Mouse (Mus musculus): ENCODE data around the gene Pard3. TPM values are rescaled to one million over a fixed set of nuclear protein-coding genes. Genes with fewer than 3 reads are reported as not detected.
"Not testable (repeated sequence)": the region's sequence is repeated elsewhere in the genome, so short reads cannot be mapped to it uniquely, and the experiment has no call there.

Gene Pard3
- total RNA-seq, 2 experiments from 2014 or later, result 25.8 to 27.3 TPM

DNA sequence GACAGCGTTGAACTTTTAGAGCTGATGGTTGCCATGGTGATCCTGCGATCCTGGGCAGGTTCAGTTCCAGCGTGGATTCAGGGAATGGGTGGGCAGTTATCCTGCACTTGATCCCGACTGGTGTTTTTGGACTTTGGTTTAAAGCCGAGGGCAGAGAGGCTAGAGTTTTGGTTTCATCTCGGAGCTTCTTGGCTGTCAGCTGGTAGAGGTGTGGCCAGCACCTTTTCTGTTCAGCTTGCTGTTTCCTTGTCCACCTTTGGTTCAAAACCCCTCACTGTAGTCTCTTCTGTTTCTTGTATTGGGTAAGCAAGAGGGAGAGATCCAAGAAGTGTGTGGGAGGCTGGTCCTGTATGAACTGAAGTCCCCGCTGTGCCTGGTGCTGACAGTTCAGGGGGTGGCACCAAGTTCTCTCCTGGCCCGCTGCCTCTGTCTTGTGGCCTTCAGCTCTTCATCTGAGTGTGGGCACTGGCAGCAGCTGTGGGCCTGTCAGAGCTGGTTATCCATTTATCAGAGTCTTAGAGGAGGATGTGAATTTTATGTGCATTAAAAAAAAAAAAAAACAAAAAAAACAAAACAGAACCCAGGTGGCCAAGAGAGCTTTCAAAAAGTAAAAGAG lies 65.2 kb downstream of the Pard3 start:
- DNase-seq, result no peak
- intact Hi-C loops (cut with DNase I), result no loop called here

DNA sequence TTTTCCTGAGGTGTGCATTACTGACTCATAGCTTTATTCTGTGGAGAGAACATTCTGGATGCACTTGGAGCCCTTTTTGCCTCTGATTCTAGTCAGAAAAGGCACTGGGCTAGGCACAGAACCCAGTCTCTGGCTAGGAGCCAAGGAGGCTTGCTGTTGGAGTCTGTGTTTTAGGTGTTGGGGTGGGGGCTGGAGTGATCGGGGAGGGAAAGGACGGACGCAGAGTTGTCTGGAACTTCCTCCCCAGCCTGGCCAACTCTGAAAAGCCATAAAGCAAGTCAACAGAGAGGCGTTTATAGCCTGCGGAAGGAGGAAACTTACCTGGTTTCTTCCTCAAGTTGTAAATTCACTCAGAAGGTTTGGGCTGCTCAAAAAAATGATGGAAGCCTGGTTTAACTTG lies 70.6 kb downstream of the Pard3 start:
- DNase-seq, result no peak
- intact Hi-C loops (cut with DNase I), result no loop called here

DNA sequence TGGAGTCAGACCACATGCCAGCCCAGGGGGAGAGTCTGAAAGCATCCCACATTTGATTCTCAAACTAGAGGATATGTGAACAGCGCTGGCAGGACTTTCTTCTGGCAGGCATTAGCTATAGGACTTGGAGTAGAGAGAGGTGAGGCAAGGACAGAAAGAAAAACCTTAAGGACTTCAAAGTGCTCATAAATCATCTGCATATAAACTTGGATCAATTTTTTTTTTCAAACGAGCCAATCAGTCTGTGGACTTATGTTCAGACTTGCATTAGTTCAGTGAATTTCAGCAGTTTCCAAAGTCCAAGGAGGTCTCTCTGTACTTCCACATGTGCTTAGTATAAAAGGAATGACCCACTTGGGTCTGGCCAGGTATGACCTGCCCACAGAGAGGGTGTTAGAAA lies 72.5 kb downstream of the Pard3 start:
- intact Hi-C loops (cut with DNase I), result loop anchor here (5.0 kb wide), 1 partner anchor 41 kb away; no protein-coding TSS in a partner anchor
- no peak for DNase-seq

DNA sequence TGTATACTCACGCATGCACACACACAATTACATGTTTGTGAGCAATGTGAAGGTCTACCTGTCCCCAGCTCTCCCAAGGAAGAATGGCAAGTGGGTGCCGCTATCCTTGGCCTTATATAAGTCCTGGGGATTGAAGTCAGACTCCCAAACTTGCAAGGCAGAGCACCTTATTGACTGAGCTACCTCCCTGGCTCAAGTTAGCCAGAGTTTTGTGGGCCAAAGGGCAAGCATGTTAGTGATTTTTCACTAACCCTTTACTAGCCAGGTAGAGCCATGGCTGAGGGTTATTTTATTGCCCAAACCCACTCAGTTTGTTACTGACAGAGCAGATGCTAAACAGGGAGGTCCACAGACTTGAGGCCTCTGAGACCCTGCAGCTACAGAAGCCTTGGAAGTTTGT lies 73.1 kb downstream of the Pard3 start:
- no peak for DNase-seq
- intact Hi-C loops (cut with DNase I), result loop anchor here (5.0 kb wide), 1 partner anchor 41 kb away; no protein-coding TSS in a partner anchor

DNA sequence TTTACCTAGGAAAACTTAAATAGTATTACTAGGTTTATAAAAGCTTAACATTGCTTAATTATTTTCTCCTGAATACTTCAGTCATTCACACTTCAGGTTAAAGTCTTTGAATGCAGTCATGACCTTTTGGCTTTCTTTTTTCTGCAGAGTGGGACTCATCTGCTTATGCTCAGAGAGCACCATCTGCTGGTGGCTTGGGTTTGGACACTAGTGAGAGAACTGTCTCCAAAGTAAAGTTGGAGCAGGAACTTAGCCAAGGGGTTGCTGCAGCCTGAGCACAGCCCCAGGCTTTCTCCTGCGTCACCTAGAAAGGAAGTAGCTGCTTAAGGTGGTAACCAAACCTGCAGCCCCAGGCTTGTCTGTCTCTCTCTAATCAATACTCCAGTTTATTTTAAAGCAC lies 75.5 kb downstream of the Pard3 start:
- DNase-seq, result peak; percentile 58 to 81
- intact Hi-C loops (cut with DNase I), result loop anchor here (1.0 to 5.0 kb wide), 3 partner anchors 38 to 151 kb away; no protein-coding TSS in a partner anchor

DNA sequence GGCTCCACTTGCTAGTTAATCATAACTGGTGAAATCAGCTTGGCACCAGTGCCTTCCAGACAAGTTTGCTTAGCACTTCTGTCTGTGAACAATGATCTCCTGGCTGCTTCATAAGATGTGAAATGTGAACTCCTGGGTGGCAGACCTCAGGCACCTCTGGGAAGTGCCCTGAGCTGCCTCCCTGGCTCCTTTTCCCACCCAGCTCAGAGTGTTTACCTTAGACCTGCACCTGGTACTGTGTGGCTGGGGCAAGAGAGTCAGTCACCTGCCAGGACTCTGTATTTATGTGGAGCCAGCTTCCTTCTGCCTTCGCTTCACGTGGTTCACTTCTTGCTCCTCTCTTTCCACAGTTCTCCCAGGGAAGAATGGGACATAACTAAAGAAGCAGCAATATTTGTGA lies 77.3 kb downstream of the Pard3 start:
- intact Hi-C loops (cut with DNase I), result no loop called here
- no peak for DNase-seq

DNA sequence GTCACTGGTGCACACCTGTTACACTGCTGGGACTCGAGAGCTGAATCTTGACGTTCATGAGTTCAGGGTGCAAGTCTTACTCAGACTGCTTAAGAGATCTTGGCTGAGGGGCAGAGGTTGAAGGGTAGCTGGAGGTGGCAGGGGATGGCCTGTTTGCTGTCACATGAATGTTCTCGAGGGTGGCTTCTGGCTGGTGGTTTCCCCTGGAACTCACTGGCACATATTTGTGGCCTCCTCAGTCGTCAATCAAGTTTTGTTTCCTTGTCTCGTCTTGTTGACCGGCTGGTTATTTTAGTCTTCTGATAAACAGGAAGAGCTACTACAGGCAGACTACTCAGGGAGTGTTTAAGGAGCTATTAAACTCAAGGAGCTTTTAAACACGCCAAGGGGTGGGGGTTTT lies 79.9 kb downstream of the Pard3 start:
- intact Hi-C loops (cut with DNase I), result no loop called here

DNA sequence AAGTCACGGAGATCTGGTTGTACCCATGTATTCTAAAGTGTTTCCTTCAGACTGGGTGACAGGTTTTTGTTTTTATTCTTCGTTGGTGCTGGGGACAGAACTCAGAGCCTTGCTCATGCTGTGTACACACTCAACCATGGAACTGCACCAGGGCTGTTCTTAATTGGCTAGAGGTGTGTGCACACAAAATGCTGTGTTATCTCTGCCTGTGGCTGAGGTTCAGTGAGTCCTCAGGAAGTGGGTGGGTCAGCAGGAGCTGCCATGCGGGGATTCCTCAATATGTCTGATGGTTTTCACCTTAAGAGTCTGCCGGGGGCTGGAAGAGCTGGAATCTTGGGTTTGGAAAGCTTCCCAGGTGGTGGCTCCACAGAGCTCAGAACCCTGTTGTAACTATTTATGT lies 80.9 kb downstream of the Pard3 start:
- intact Hi-C loops (cut with DNase I), result no loop called here
- no peak for DNase-seq

More for the DNA sequence above, 79.9 kb downstream of the Pard3 start:
- no peak for DNase-seq

DNA sequence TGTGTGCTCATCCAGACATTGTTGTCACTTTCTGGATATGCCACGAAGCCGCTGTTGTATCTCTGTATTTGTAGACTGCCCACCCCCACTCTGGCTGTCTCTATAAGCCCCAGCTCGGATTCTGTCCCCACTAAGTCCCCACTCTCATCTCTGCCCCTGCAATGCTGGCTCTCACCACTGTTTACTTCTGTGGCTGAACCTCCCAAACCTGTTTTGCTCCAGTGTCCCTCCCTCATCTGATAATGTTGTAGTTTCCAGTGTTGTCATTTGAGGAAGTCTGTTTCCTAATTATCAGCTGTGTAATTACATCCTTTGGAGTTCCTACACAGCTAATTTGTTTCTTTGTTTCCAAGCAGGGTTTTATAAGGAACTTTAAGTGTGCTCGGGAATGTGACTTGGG lies 81.4 kb downstream of the Pard3 start:
- intact Hi-C loops (cut with DNase I), result no loop called here
- DNase-seq, result no peak

DNA sequence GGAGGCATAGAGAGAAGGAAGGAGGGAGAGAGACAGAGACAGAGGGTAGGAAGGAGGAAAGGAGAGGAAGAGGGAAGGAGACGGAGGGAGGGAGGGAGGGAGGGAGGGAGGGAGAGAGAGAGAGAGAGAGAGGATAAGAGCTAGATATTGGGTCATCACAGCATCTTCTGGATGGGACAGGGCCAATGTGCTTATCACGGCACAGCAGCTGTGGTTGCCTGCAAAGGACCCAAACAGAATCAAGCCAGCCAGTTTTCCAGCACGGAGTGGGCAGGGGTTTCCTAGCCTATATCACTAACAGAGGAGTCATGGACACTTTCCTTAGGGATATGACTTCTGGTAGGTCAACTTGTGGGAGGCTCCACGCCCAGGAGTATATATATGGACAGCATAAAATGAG lies 82.4 kb downstream of the Pard3 start:
- DNase-seq, result no peak
- intact Hi-C loops (cut with DNase I), result no loop called here

DNA sequence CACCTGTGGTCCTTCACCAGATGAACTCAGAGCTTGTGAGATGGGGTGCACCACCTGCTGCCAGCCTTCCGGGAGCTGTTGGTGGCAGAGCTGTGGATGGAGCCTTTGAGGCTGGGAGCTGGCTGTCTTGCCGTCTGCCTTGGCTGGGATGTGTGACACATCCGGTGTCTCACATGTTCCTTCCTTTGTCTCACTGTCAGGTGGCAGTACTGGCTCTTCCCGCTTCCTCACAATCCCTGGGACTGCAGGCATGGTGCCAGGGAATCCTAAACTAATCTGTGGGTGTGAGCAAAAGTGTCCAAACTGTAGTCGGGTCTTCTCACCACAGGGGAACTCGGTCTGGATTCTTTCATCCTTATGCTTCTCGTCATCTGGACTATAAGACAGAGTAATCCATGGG lies 85.1 kb downstream of the Pard3 start:
- no peak for DNase-seq
- intact Hi-C loops (cut with DNase I), result no loop called here

DNA sequence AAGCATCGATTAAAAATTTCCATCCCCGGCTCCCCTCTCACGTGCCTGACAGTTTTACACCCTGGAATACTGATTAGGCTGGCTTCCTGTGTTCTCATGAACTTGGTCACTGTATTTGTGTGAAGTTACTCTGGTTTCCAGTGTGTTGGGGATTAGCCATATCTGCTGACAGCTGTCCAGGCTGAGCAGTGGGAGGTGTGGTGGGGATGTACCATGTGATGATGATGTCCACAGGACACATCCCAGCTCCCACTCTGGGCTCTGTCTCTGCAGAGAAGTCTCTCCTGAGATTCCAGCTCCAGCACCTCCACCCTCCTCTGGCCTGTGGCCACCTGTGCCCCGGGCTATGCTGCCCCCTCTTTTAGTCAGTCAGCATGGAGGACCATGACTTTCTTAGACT lies 87.0 kb downstream of the Pard3 start:
- no peak for DNase-seq
- intact Hi-C loops (cut with DNase I), result no loop called here

DNA sequence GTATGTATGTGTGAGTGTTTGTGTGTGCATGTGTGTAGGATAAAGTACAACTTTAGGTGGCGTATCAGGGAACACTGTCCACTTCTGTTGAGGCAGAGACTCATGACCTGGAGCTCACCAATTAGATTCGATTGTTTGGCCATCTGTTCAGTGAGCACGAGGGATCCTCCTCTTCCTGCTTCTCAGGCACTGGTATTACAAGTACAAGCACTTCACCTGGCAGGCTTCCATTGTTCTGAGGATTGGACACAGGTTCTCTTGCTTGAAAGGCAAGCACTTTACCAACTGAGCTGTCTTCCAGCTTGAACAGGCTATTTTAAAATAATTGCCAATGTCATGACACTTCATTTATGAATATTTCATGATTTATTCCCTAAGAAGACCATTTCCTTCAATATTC lies 88.0 kb downstream of the Pard3 start:
- intact Hi-C loops (cut with DNase I), result no loop called here

DNA sequence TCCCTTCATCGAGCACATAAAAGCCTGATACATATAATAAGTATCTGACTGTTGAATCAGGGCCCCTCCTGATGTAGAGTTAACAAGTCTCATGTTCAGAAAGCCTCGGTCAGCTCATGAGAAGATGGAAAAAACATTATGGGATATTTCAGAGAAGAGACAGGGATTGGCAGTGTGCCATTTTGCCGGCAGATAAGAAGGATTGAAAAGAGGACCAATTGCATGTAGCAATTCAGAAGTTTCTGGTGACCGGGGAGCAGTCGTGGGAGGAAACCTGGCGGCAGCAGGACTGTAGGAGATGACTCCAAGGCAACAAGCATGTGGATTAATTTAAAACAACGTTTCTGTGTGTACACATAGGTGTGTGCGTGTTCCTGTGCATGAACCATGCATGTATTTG lies 93.4 kb downstream of the Pard3 start:
- DNase-seq, result no peak
- intact Hi-C loops (cut with DNase I), result no loop called here

More for the DNA sequence above, 88.0 kb downstream of the Pard3 start:
- DNase-seq, result no peak

DNA sequence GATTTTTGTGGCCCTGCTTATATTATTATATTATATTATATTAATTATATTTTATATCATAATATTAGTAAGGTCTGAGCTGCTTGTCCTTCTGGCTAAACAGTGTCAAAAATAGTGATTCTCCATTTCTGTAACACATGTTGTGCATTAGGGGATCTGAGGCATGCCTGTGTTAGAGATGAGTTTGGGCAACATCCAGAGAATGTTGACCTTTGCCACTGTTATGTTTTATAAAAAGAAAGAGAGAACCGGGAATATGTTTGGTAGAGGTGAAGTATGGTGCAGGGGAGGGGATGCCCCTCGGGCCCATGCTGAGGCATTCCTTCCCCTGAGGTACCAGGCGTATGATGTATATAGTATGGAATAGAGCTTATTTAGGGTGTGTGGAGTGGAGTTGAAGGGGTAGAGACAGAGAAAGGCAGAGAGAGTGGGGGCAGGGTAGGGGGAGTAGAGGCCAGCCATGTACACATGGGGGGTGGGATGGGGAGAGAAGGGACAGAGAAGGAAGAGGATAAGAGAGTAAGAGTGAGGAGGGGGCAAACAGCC lies 95.8 kb downstream of the Pard3 start:
- no peak for DNase-seq

DNA sequence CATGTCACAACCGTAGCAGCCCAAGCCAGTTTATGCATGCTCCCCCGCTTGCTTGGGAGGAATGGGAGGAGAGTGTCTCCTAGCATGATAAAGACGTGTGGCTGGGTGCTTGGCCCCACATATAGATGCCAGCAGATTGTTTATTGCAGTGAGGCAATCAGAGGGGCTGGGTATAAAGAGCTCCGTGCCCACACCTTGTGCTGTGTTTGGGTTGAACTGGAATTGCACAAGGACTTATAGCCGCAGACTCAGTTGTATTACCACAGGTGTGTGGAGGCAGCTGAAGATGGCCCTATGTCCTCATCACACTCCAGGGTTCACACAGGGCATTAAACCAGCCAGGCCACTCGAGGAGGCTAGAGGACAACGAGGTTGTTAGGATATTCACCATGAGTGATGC lies 98.2 kb downstream of the Pard3 start:
- intact Hi-C loops (cut with DNase I), result no loop called here
- no peak for DNase-seq

More for the DNA sequence above, 95.8 kb downstream of the Pard3 start:
- intact Hi-C loops (cut with DNase I), result no loop called here

DNA sequence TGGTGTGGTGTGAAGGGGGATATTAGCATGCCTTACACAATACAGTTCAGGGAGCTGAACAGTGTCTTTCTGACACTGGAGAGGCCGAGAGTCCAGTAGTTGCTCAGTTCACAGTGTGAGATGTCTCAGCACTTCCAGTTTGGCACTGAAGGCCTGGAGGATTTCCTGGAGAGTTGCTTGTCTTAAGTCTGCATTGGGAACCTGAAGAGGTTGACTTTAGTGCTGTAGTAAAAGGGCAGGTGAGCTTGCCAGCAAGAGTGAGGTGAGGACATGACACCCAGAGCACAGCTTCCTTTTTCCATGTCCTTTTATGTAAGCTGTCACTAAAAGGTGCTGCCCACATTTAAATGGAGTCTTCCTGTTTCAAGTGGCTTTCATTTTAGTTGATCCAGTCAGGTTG lies 99.1 kb downstream of the Pard3 start:
- DNase-seq, result no peak
- intact Hi-C loops (cut with DNase I), result no loop called here

DNA sequence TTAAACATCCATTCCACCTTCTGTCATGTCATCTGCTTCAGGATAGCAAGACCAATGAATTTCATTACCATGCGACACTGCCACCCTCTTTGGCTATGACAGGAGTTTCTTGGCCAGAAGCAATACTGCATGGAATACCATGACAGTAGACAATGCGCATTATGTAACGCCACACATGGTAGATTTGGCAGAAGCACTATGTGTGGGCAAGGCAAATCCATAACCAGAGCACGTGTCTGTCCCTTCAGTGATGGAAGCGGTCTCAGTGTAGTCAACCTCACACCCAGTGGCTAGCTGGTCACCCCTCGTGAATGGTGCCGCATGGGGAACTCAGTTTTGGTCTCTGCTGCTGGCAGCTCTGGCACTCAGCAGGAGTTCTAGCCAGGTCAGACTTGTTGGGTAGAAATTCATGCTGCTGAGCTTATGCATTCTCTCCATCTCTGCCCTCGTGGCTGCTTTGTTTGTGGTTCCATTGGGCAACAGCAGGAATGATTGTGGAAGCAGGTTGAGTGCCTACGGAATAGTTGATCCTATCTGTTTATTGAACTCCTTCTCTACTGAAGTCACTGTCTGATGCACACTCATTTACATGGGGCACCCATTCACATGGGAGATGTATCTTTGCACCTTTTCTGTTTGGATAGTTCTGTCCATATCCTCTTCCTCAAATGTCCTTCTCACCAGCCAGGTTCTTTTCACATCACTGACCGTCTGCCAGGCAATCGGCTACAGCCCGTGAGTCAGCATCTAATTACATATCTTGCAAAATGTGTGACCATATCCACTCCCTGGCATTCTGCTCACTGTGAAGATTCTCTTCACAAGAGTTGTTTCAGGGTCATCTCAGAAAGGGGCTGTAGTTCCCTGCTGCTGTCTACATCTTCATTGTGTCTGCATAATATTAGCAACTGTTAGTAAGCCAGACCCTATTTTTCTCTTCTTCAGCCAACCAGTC lies 100.9 kb downstream of the Pard3 start:
- no peak for DNase-seq
- intact Hi-C loops (cut with DNase I), result no loop called here

DNA sequence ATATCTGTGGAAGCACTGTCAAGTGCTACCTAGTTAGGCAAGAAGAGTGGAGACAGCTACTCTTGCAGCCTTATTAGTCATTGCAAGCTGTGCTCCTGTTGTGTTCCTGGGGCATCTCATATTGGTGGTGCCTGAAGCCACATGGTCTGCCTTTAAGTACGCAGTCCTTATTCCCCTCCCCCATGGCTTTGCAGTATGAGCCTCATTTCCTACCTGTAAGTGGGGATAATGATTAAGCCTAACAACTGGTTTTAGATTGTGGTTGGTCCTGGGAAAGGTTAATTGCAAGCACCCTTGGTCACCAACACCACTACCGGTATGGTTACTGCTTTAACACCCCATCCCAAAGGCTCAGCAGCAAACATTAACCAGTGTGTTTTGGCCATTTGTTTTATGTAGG lies 104.8 kb downstream of the Pard3 start:
- intact Hi-C loops (cut with DNase I), result no loop called here
- no peak for DNase-seq

DNA sequence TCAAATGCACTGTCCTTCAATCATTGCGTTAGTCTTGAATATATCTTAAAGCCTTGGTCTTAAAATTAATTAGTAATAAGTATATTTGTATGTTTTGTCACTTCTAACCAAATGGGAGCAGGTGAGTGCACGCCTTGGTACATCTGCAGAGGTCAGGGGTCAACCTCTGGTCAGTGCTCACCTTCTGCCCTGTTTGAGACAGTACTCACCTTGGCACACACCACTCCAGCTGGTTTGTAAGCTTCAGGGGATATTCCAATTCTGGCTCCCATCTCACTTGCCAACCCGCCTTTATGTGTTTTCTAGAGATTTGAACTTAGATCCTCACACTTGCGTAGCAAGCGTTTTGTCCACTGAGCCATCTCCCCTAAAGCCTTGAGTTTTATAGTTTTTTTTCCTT lies 105.7 kb downstream of the Pard3 start:
- intact Hi-C loops (cut with DNase I), result no loop called here
- no peak for DNase-seq

DNA sequence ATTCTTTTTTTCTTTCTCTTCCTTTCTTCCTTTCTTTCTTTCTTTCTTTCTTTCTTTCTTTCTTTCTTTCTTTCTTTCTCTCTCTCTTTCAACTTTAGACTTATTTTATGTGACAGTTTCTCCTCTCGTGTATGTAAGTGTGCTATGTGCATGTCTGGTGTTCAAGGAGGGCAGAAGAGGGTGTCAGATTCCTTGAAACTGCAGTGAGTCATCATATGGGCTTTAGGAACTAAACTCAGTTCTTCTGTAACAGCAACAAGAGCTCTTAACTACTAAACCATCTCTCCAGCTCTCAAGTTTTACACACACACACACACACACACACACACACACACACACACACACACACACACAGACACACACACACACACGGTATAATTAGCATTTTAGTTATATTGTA lies 106.7 kb downstream of the Pard3 start:
- intact Hi-C loops (cut with DNase I); DNase-seq: not testable (repeated sequence)

DNA sequence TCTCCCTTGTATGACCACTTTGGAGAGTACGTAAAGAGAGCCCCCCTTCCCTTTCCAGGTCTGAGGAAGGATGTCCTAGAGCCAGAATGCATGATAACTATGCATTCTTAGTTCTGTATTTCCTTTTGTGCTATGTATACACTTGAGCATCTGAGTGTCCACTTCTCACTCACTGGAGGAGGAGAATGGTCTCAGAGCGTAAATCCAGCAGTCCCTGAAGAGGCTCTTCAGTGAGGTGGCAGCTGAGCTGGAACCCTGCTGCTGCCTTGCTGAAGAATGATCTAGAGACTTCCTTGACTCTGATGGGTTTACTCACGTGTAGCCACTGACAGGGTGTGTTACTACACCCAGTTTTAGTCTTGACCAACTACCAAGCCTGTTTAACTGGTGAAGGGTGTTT lies 107.2 kb downstream of the Pard3 start:
- DNase-seq, result no peak
- intact Hi-C loops (cut with DNase I), result no loop called here

All from gastrocnemius, postnatal 36 days (tissue).